Mouse (Mus musculus) forebrain, postnatal 0 days (tissue): ENCODE results near the gene Mrtfa. TPM values are rescaled to one million over a fixed set of nuclear protein-coding genes. Genes with fewer than 3 reads are reported as not detected.

Experiments
- ATAC-seq: fragments of 200-750 bp; cut with Nextera tagmentation; 2 replicates; pipeline ENCODE4 v1.8.0; 2017; ENCODE audit warnings: mild to moderate bottlenecking, moderate library complexity
- DNase-seq: peaks from one replicate; pipeline ENCODE4 v3.0.0-alpha.2; 2015
- H3K27ac ChIP-seq: fragments of 300-500 bp; sonication (generic); 2 replicates; pipeline ENCODE4 v1.5.1; 2014; ENCODE audit warnings: low read depth, mild to moderate bottlenecking, antibody characterized with exemption, low read length, moderate library complexity, mixed read lengths
- H3K27me3 ChIP-seq: fragments of 300-500 bp; sonication (generic); 2 replicates; pipeline ENCODE4 v1.6.1; 2014; ENCODE audit warnings: mild to moderate bottlenecking, low read length, mixed read lengths; ENCODE audit not compliant: insufficient read depth
- H3K36me3 ChIP-seq: fragments of 300-500 bp; sonication (generic); 2 replicates; pipeline ENCODE4 v1.6.1; 2014; ENCODE audit warnings: mild to moderate bottlenecking, moderate library complexity; ENCODE audit not compliant: insufficient read depth
- H3K4me1 ChIP-seq: fragments of 300-500 bp; sonication (generic); 2 replicates; pipeline ENCODE4 v1.6.1; 2014; ENCODE audit warnings: antibody characterized with exemption; ENCODE audit not compliant: insufficient read depth
- H3K4me2 ChIP-seq: fragments of 300-500 bp; sonication (generic); 2 replicates; pipeline ENCODE4 v1.6.1; 2014; ENCODE audit warnings: low read depth, mild to moderate bottlenecking, moderate library complexity
- H3K4me3 ChIP-seq: fragments of 300-500 bp; sonication (generic); 2 replicates; pipeline ENCODE4 v1.5.1; 2014; ENCODE audit warnings: low read depth, low read length, mixed read lengths
- H3K9ac ChIP-seq: fragments of 300-500 bp; sonication (generic); 2 replicates; pipeline ENCODE4 v1.6.1; 2014; ENCODE audit warnings: mild to moderate bottlenecking
- H3K9me3 ChIP-seq: fragments of 300-500 bp; sonication (generic); 2 replicates; pipeline ENCODE4 v1.6.1; 2016; ENCODE audit warnings: low read length
- CTCF ChIP-seq: sonication (generic); IDR thresholded peaks from 2 replicates; pipeline ENCODE4 v1.5.1; 2016; ENCODE audit warnings: antibody characterized with exemption, control low read depth, low read depth
- WGBS: fragments of 180-500 bp; shearing (Covaris S2); extraction: QIAGEN DNeasy Blood & Tissue Kit; methylation state at CpG from one replicate; pipeline ENCODE4 v1.1.7; 2014; 5-methylcytosine and 5-hydroxymethylcytosine counted together
- polyA plus RNA-seq: library from polyadenylated mRNA; unstranded; fragments of >200 nt; fragmentation: Nextera tagmentation; extraction: Ambion mirVana; gene quantifications from 2 replicates; pipeline ENCODE4 v1.2.1, GENCODE M21; 2015
- total RNA-seq: library from RNA; depleted of rRNA; stranded (reverse); fragments of >200 nt; gene quantifications from 2 replicates; pipeline ENCODE4 v1.2.3, GENCODE M21; 2014

Gene Mrtfa
- total and polyA plus RNA-seq, 2 experiments from 2014 or later: 19.6 to 26.0 TPM

DNA sequence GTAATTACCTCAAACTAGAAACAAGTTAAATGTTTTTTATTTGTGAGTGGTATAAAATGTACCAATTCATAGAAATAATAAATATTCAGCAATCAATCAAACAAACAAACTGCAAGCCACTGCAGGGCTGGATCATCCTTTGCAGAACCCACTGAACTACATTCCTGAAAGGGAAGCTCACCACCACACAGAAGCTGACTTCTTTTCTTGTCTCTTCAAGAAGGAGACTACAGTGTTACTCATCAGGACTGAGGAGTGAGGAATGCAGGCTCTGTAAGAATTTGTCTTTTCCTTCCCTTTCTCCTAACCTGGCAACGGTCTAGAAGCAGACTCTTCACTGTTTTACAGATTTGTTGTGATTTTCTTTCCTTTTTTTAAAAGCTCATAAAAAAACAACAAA, 120.1 kb downstream of the Mrtfa start:
- H3K9ac ChIP-seq: no peak overlapping the region
- no peak overlapping the region for H3K4me3 ChIP-seq
- H3K9me3 ChIP-seq: no peaks in the 10 kb centered on the region
- H3K27me3 ChIP-seq: no peaks in the 10 kb centered on the region
- TF ChIP-seq CTCF: no peak
- no peak overlapping the region for H3K27ac ChIP-seq
- no peak overlapping the region for H3K4me2 ChIP-seq
- ATAC-seq: no peak
- no peaks in the 10 kb centered on the region for H3K4me1 ChIP-seq
- WGBS: 85% methylated on average over 1 of the region's 1 CpGs
- DNase-seq: no peak
- no peaks in the 10 kb centered on the region for H3K36me3 ChIP-seq

- ATAC-seq (no peak), DNase-seq (no peak)
- 96% methylated on average over 5 of the region's 5 CpGs for WGBS
- Histone ChIP-seq H3K4me1 (no peaks in the 10 kb centered on the region), H3K9me3 (no peaks in the 10 kb centered on the region), H3K36me3 (no peaks in the 10 kb centered on the region), H3K27ac (no peak overlapping the region), H3K4me2 (no peak overlapping the region), H3K4me3 (no peak overlapping the region), H3K27me3 (no peaks in the 10 kb centered on the region), H3K9ac (no peak overlapping the region)
- TF ChIP-seq CTCF: no peak
These were observed 121.7 kb downstream of the Mrtfa start for GRCm38 (mm10) chr15:81068641-81069381.

GRCm38 (mm10) chr15:81067761-81068160, 122.8 kb downstream of the Mrtfa start:
- no peak for TF ChIP-seq CTCF
- H3K9me3 ChIP-seq: no peaks in the 10 kb centered on the region
- H3K36me3 ChIP-seq: no peaks in the 10 kb centered on the region
- H3K4me2 ChIP-seq: no peak overlapping the region
- no peak overlapping the region for H3K27ac ChIP-seq
- no peak for DNase-seq
- no peaks in the 10 kb centered on the region for H3K4me1 ChIP-seq
- 96% methylated on average over 3 of the region's 3 CpGs for WGBS
- H3K27me3 ChIP-seq: no peaks in the 10 kb centered on the region
- ATAC-seq: no peak
- no peak overlapping the region for H3K4me3 ChIP-seq
- H3K9ac ChIP-seq: no peak overlapping the region

GRCm38 (mm10) chr15:81066976-81067375, 123.6 kb downstream of the Mrtfa start:
- H3K27me3 ChIP-seq: no peaks in the 10 kb centered on the region
- no peak for TF ChIP-seq CTCF
- no peak overlapping the region for H3K4me3 ChIP-seq
- H3K4me1 ChIP-seq: peaks cover 4% of the 10 kb centered on the region; the same call in 1 of the 2 replicates
- 57% methylated on average over 5 of the region's 5 CpGs for WGBS
- no peaks in the 10 kb centered on the region for H3K9me3 ChIP-seq
- no peak overlapping the region for H3K27ac ChIP-seq
- no peaks in the 10 kb centered on the region for H3K36me3 ChIP-seq
- no peak for DNase-seq
- ATAC-seq: no peak
- H3K9ac ChIP-seq: no peak overlapping the region
- H3K4me2 ChIP-seq: no peak overlapping the region

GRCm38 (mm10) chr15:81064661-81065060, 125.9 kb downstream of the Mrtfa start:
- Histone ChIP-seq H3K4me1 (peaks cover 4% of the 10 kb centered on the region; the same call in 1 of the 2 replicates), H3K9ac (no peak overlapping the region), H3K27ac (no peak overlapping the region), H3K36me3 (no peaks in the 10 kb centered on the region), H3K4me2 (no peak overlapping the region), H3K9me3 (no peaks in the 10 kb centered on the region), H3K4me3 (no peak overlapping the region), H3K27me3 (no peaks in the 10 kb centered on the region)
- no peak for DNase-seq
- WGBS: 98% methylated on average over 4 of the region's 4 CpGs
- ATAC-seq: no peak
- no peak for TF ChIP-seq CTCF

DNA sequence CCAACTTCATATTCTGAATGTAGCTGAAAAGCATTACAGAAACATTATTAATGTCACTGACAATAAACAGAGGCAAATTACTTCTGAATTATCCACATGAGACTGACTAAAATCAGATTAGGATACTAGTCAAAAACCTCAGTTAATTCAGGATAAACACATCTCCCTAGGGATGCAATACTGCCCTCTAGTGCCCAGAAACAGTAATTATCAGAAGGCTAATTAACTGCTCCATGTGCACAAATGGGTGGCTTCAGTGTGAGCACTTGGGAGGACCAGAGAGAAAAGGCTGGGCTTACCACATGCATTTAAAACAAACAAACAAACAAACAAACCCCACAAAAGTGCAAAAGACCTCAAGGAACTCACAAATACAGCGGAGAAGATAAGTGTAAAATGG, 126.4 kb downstream of the Mrtfa start:
- ATAC-seq (no peak), DNase-seq (peak; percentile 72)
- Histone ChIP-seq H3K27me3 (no peaks in the 10 kb centered on the region), H3K36me3 (no peaks in the 10 kb centered on the region), H3K4me3 (no peak overlapping the region), H3K9me3 (no peaks in the 10 kb centered on the region), H3K27ac (no peak overlapping the region), H3K4me1 (peaks cover 4% of the 10 kb centered on the region; the same call in 1 of the 2 replicates), H3K4me2 (no peak overlapping the region), H3K9ac (no peak overlapping the region)
- WGBS: 47% methylated on average over 1 of the region's 1 CpGs
- peak; percentile 84 for TF ChIP-seq CTCF

- 46% methylated on average over 8 of the region's 8 CpGs for WGBS
- Histone ChIP-seq H3K4me2 (no peak overlapping the region), H3K4me3 (no peak overlapping the region), H3K27me3 (no peaks in the 10 kb centered on the region), H3K9me3 (no peaks in the 10 kb centered on the region), H3K27ac (peak overlapping the region; percentile 4; the same call in 1 of the 2 replicates), H3K9ac (no peak overlapping the region), H3K36me3 (no peaks in the 10 kb centered on the region), H3K4me1 (peaks cover 4% of the 10 kb centered on the region; the same call in 1 of the 2 replicates)
- no peak for DNase-seq
- ATAC-seq: no peak
- no peak for TF ChIP-seq CTCF
These were observed 127.9 kb downstream of the Mrtfa start for GRCm38 (mm10) chr15:81062616-81063015.
